Mouse (Mus musculus): Measurements from ENCODE around the gene Fam192a.

- TF ChIP-seq CTCF (IDR thresholded peaks at IDR 0.05; ENCODE audit: low read depth), result no peak
- no peak for TF ChIP-seq EP300 (IDR thresholded peaks at IDR 0.05; ENCODE audit: low read depth)
These were observed 49.1 kb downstream of the Fam192a start for GRCm38 (mm10) chr8:94552696-94553095.
